Mouse (Mus musculus): ENCODE results near the gene Sparcl1. TPM values are rescaled to one million over a fixed set of nuclear protein-coding genes. Genes with fewer than 3 reads are reported as not detected.

Gene Sparcl1
- polyA plus RNA-seq, 1 experiment = 0.02 TPM

DNA sequence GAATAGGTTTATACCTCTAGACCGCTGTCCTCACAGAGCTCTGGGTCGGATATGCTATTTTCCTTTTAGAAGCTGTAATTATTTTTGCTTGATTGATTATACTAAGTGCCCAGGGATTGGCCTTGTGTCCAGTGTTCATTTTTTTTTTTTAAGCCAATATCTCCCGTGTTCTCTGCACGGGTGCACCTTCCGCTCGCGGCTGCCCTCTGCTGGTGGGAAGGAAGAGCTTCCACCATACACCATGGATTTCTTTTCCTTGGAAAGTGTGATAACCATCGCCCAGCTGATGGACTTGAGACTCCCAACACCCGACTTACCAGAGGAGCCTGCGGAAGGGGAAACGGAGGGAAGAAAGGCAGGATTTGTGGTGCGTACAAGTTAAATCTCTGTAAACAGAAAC lies 39.1 kb downstream of the Sparcl1 start:
- Histone ChIP-seq H3K36me3 (ENCODE audit: control insufficient read depth, insufficient read depth) (no peaks in the 10 kb centered on the region), H3K27me3 (ENCODE audit: control insufficient read depth, insufficient read depth, insufficient read length) (no peaks in the 10 kb centered on the region), H3K79me2 (ENCODE audit: control insufficient read depth, insufficient read depth) (no peaks in the 10 kb centered on the region), H3K4me2 (ENCODE audit: low read depth) (no peak overlapping the region), H3K4me3 (no peak overlapping the region), H3ac (ENCODE audit: control insufficient read depth, insufficient read length) (no peak overlapping the region)
- TF ChIP-seq TCF12 (IDR thresholded peaks at IDR 0.05; ENCODE audit: insufficient read depth, poor library complexity, severe bottlenecking) (no peak), POLR2AphosphoS2 (IDR thresholded peaks at IDR 0.05; ENCODE audit: insufficient read length, low read depth) (no peak), TCF3 (IDR thresholded peaks at IDR 0.05; ENCODE audit: insufficient read length, low read depth) (no peak), SRF (IDR thresholded peaks at IDR 0.05; ENCODE audit: control insufficient read depth, insufficient read length, low read depth) (no peak), POLR2A (IDR thresholded peaks at IDR 0.05; ENCODE audit: insufficient read length, low read depth) (no peak), E2F4 (IDR thresholded peaks at IDR 0.05; ENCODE audit: insufficient read depth) (no peak), USF1 (IDR thresholded peaks at IDR 0.05; ENCODE audit: low read depth) (no peak), MAX (IDR thresholded peaks at IDR 0.05; ENCODE audit: low read depth) (no peak), MYOD1 (IDR thresholded peaks at IDR 0.05; ENCODE audit: control insufficient read depth in 1 of 3, insufficient read length in 2 of 3, low read depth in 2 of 3) (no peak), REST (IDR thresholded peaks at IDR 0.05; ENCODE audit: insufficient read depth, insufficient read length) (no peak), CEBPB (IDR thresholded peaks at IDR 0.05; ENCODE audit: insufficient read depth, poor library complexity, severe bottlenecking) (no peak), MYOG (IDR thresholded peaks at IDR 0.05; ENCODE audit: control insufficient read depth in 1 of 3, insufficient read depth in 1 of 3, insufficient read length in 2 of 3, low read depth in 2 of 3) (no peak)

DNA sequence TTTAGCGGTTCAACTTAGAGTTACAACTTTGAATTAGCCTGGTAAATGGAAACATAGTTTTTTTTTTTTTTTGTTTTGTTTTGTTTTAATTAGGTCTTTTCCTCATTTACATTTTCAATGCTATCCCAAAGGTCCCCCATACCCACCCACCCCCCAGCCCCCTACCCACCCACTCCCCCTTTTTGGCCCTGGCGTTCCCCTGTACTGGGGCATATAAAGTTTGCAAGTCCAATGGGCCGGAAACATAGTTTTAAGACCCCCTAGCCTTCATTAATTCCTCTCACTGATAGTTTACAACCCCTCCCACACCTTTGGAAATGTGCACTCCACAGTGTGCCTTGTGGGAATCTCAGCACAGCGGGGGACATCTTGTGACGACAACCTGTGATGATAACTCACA lies 39.9 kb downstream of the Sparcl1 start:
- H3ac ChIP-seq (ENCODE audit: control insufficient read depth, insufficient read length) = no peak overlapping the region
- TF ChIP-seq MAX (IDR thresholded peaks at IDR 0.05; ENCODE audit: low read depth) (no peak), USF1 (IDR thresholded peaks at IDR 0.05; ENCODE audit: low read depth) (no peak), MYOD1 (IDR thresholded peaks at IDR 0.05; ENCODE audit: control insufficient read depth in 1 of 3, insufficient read length in 2 of 3, low read depth in 2 of 3) (no peak), TCF12 (IDR thresholded peaks at IDR 0.05; ENCODE audit: insufficient read depth, poor library complexity, severe bottlenecking) (no peak), REST (IDR thresholded peaks at IDR 0.05; ENCODE audit: insufficient read depth, insufficient read length) (no peak), POLR2AphosphoS2 (IDR thresholded peaks at IDR 0.05; ENCODE audit: insufficient read length, low read depth) (no peak), SRF (IDR thresholded peaks at IDR 0.05; ENCODE audit: control insufficient read depth, insufficient read length, low read depth) (no peak), CEBPB (IDR thresholded peaks at IDR 0.05; ENCODE audit: insufficient read depth, poor library complexity, severe bottlenecking) (no peak), POLR2A (IDR thresholded peaks at IDR 0.05; ENCODE audit: insufficient read length, low read depth) (no peak), MYOG (IDR thresholded peaks at IDR 0.05; ENCODE audit: control insufficient read depth in 1 of 3, insufficient read depth in 1 of 3, insufficient read length in 2 of 3, low read depth in 2 of 3) (no peak), TCF3 (IDR thresholded peaks at IDR 0.05; ENCODE audit: insufficient read length, low read depth) (no peak), E2F4 (IDR thresholded peaks at IDR 0.05; ENCODE audit: insufficient read depth) (no peak)
- H3K4me3 ChIP-seq = no peak overlapping the region

DNA sequence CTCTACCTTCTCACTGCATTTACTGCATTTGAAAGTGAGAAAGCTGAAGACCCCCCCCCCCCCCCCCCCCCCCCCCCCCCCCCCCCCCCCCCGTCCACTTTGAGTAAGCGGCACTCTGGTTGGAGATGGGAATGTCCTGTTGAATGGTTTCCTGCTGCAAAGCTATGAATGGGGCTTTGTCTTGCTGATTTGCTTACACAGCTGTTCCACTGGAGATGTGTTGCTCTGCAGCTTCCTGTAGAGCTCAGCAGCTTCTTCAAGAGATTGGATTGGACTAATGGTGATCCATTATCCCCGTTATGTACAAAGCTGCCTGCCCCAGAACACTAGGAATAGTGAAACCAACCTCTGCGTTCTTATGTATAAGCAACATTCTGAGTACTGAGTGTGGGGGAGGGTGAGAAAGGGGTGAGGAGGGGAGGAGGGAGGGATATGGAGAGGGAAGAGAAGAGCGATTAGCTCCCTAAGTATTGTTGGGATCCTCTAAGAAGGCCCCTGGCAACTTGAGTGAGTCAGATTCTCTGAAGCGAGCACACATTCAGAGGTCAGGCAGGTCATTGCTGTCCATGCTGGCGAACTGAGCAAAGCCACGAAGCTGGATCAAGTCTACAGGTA lies 41.2 kb downstream of the Sparcl1 start:
- Histone ChIP-seq H3K4me2 (ENCODE audit: low read depth) (peak overlapping the region; percentile 39), H3ac (ENCODE audit: control insufficient read depth, insufficient read length) (no peak overlapping the region), H3K79me2 (ENCODE audit: control insufficient read depth, insufficient read depth) (no peaks in the 10 kb centered on the region), H3K27me3 (ENCODE audit: control insufficient read depth, insufficient read depth, insufficient read length) (no peaks in the 10 kb centered on the region), H3K36me3 (ENCODE audit: control insufficient read depth, insufficient read depth) (no peaks in the 10 kb centered on the region), H3K4me3 (no peak overlapping the region)
- TF ChIP-seq SRF (IDR thresholded peaks at IDR 0.05; ENCODE audit: control insufficient read depth, insufficient read length, low read depth) = no peak
- TF ChIP-seq CEBPB (IDR thresholded peaks at IDR 0.05; ENCODE audit: insufficient read depth, poor library complexity, severe bottlenecking) = no peak
- peak in 2 of 3 experiments; percentile 52 to 59 for TF ChIP-seq MYOD1 (IDR thresholded peaks at IDR 0.05; ENCODE audit: control insufficient read depth in 1 of 3, insufficient read length in 2 of 3, low read depth in 2 of 3)

More for the DNA sequence above, 39.9 kb downstream of the Sparcl1 start:
- no peaks in the 10 kb centered on the region for H3K27me3 ChIP-seq (ENCODE audit: control insufficient read depth, insufficient read depth, insufficient read length)
- no peak overlapping the region for H3K4me2 ChIP-seq (ENCODE audit: low read depth)
- no peaks in the 10 kb centered on the region for H3K79me2 ChIP-seq (ENCODE audit: control insufficient read depth, insufficient read depth)
- H3K36me3 ChIP-seq (ENCODE audit: control insufficient read depth, insufficient read depth) = no peaks in the 10 kb centered on the region

DNA sequence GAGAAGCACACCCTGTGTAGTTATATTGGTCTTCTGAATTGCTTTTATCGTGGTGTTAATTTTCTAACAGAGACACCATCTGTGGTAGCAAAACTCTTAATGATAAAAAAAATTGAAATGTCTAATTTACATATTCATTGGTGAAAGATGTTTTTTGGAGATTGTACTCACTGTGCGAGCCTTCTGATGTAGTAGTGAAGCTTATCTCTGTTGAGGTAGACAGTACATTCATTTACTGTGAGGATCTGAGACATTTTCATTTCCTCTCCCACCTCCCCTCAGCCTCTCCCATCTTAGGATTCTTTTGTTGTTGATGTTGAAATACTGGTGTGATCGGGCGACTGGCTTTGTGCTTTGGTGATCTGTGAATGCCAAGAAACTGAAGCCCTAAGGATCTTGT lies 42.5 kb downstream of the Sparcl1 start:
- Histone ChIP-seq H3K79me2 (ENCODE audit: control insufficient read depth, insufficient read depth) (no peaks in the 10 kb centered on the region), H3K36me3 (ENCODE audit: control insufficient read depth, insufficient read depth) (no peaks in the 10 kb centered on the region), H3ac (ENCODE audit: control insufficient read depth, insufficient read length) (no peak overlapping the region), H3K27me3 (ENCODE audit: control insufficient read depth, insufficient read depth, insufficient read length) (no peaks in the 10 kb centered on the region), H3K4me3 (no peak overlapping the region), H3K4me2 (ENCODE audit: low read depth) (no peak overlapping the region)
- TF ChIP-seq USF1 (IDR thresholded peaks at IDR 0.05; ENCODE audit: low read depth) = no peak
- TF ChIP-seq CEBPB (IDR thresholded peaks at IDR 0.05; ENCODE audit: insufficient read depth, poor library complexity, severe bottlenecking) = no peak
- TF ChIP-seq E2F4 (IDR thresholded peaks at IDR 0.05; ENCODE audit: insufficient read depth) = no peak
- no peak for TF ChIP-seq POLR2AphosphoS2 (IDR thresholded peaks at IDR 0.05; ENCODE audit: insufficient read length, low read depth)
- TF ChIP-seq POLR2A (IDR thresholded peaks at IDR 0.05; ENCODE audit: insufficient read length, low read depth) = no peak
- TF ChIP-seq REST (IDR thresholded peaks at IDR 0.05; ENCODE audit: insufficient read depth, insufficient read length) = no peak
- no peak for TF ChIP-seq SRF (IDR thresholded peaks at IDR 0.05; ENCODE audit: control insufficient read depth, insufficient read length, low read depth)
- TF ChIP-seq MAX (IDR thresholded peaks at IDR 0.05; ENCODE audit: low read depth) = no peak
- TF ChIP-seq TCF3 (IDR thresholded peaks at IDR 0.05; ENCODE audit: insufficient read length, low read depth) = no peak
- no peak for TF ChIP-seq MYOG (IDR thresholded peaks at IDR 0.05; ENCODE audit: control insufficient read depth in 1 of 3, insufficient read depth in 1 of 3, insufficient read length in 2 of 3, low read depth in 2 of 3)
- no peak for TF ChIP-seq MYOD1 (IDR thresholded peaks at IDR 0.05; ENCODE audit: control insufficient read depth in 1 of 3, insufficient read length in 2 of 3, low read depth in 2 of 3)
- TF ChIP-seq TCF12 (IDR thresholded peaks at IDR 0.05; ENCODE audit: insufficient read depth, poor library complexity, severe bottlenecking) = no peak

Measured in myocyte (in vitro differentiated cells).